Mouse (Mus musculus) neural tube, embryonic 14.5 days (tissue): ENCODE data around the gene Rcn2. TPM values are rescaled to one million over a fixed set of nuclear protein-coding genes. Genes with fewer than 3 reads are reported as not detected.

Source experiments
- ATAC-seq: fragments of 200-750 bp; cut with Nextera tagmentation; 2 replicates; pipeline ENCODE4 v1.8.0; 2017; ENCODE audit warnings: low read depth, mild to moderate bottlenecking, moderate TSS enrichment, moderate library complexity
- H3K27ac ChIP-seq: fragments of 300-500 bp; sonication (generic); 2 replicates; pipeline ENCODE4 v1.5.1; 2014; ENCODE audit warnings: low read depth, mild to moderate bottlenecking, control low read depth, low read length, moderate library complexity, mixed read lengths
- H3K27me3 ChIP-seq: fragments of 300-500 bp; sonication (generic); 2 replicates; pipeline ENCODE4 v1.6.1; 2014; ENCODE audit warnings: low read length; ENCODE audit not compliant: control insufficient read depth, insufficient read depth
- H3K36me3 ChIP-seq: fragments of 300-500 bp; sonication (generic); 2 replicates; pipeline ENCODE4 v1.6.1; 2014; ENCODE audit warnings: low read length, mixed read lengths; ENCODE audit not compliant: control insufficient read depth, insufficient read depth
- H3K4me1 ChIP-seq: fragments of 300-500 bp; sonication (generic); 2 replicates; pipeline ENCODE4 v1.6.1; 2014; ENCODE audit warnings: low read length; ENCODE audit not compliant: control insufficient read depth, insufficient read depth
- H3K4me2 ChIP-seq: fragments of 300-500 bp; sonication (generic); 2 replicates; pipeline ENCODE4 v1.6.1; 2014; ENCODE audit warnings: mild to moderate bottlenecking, low read depth, low read length, control low read depth
- H3K4me3 ChIP-seq: fragments of 300-500 bp; sonication (generic); 2 replicates; pipeline ENCODE4 v1.5.1; 2014; ENCODE audit warnings: low read depth, low read length, control low read depth, mixed read lengths
- H3K9ac ChIP-seq: fragments of 300-500 bp; sonication (generic); replicated peaks from 2 replicates; pipeline ENCODE4 v1.6.1; 2014; ENCODE audit warnings: low read depth, mild to moderate bottlenecking, control low read depth, low read length, mixed read lengths
- H3K9me3 ChIP-seq: fragments of 300-500 bp; sonication (generic); 2 replicates; pipeline ENCODE4 v1.6.1; 2016; ENCODE audit warnings: low read length; ENCODE audit not compliant: control insufficient read depth
- WGBS: fragments of 180-500 bp; shearing (Covaris S2); extraction: QIAGEN DNeasy Blood & Tissue Kit; methylation state at CpG from one replicate; pipeline ENCODE4 v1.1.7; 2014; 5-methylcytosine and 5-hydroxymethylcytosine counted together
- polyA plus RNA-seq: library from polyadenylated mRNA; unstranded; fragments of >200 nt; fragmentation: Nextera tagmentation; extraction: Ambion mirVana; gene quantifications from 2 replicates; pipeline ENCODE4 v1.2.1, GENCODE M21; 2014

The Rcn2 gene
- polyA plus RNA-seq, 1 experiment from 2014 or later: 265 TPM

DNA sequence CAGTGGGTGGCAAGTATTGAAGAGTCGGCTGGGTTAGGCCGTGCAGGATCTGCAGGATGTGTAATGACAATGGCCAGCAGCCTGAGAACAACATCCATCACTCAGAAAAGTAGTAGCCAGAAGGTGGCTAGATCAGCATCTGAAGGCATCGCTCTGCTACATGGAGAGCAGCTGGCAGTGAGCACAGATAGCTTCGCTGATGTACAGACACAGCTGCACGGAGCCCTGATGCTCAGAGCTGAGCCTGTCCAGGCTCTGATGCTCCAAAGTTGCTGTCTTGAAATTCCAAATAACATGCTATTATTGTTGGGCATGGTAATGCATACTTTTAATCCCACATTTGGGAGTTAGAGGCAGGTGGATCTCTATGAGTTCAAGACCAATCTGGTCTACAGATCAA is 44.9 kb downstream of the Rcn2 start:
- Histone ChIP-seq H3K36me3 (no peaks in the 10 kb centered on the region), H3K9me3 (no peaks in the 10 kb centered on the region), H3K4me1 (peaks cover 3% of the 10 kb centered on the region; the same call in 1 of the 2 replicates), H3K4me2 (no peak overlapping the region), H3K9ac (no peak overlapping the region), H3K27me3 (no peaks in the 10 kb centered on the region), H3K4me3 (no peak overlapping the region), H3K27ac (no peak overlapping the region)
- no peak for ATAC-seq
- 79% methylated on average over 5 of the region's 5 CpGs for WGBS

DNA sequence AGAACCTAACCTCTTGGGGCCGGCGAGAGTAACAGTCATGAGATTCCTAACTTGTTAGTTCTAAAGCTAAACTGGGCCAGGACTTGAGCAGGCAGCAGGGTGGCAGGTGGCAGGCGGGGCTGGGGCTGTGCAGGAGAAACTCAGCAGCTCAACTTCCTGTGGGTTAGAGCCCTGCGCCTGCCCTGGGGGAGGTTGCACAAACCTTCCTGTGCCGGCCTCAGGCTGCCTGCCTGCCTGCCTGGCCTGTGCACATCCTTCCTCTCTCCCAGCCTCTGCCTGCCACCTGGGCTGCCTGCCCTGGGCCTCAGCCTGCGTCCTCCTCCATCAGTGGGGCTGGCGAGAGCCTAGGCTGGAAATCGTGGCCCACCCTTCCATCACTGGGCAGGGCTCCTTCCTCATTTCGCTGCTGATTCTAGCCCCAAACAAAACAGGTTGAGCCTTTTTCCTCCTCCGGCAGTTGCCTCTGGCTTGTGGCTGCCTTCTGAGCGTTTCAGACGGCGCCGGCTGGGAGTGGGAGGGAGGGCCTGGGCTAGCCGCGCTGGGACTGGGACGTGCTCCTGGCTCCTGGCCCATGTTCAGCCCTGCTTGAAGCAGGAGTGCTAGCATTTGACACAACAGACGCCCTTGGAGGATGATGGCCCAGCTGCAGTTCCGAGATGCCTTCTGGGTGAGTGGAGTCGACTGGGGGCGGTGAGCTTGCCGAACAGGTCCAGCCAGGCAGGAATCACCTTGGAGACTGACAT is 48.3 kb downstream of the Rcn2 start, which contains the start of gene Pstpip1:
TSS of gene Pstpip1 (plus strand) at position 185 of the 743 bp plus-strand sequence.
- 31% methylated on average over 22 of the region's 22 CpGs for WGBS
- no peak within 1 kb of the TSS for H3K4me2 ChIP-seq
- 0 out of 2 replicates have a peak within 1 kb of the TSS, but pooled peaks have one; percentile 30 for H3K9ac ChIP-seq
- no peak within 1 kb of the TSS for H3K4me3 ChIP-seq
- no peaks in the 10 kb centered on the region for H3K36me3 ChIP-seq
- no peaks in the 10 kb centered on the region for H3K27me3 ChIP-seq
- peak within 1 kb of the TSS; percentile 22; the same call in 1 of the 2 replicates for H3K27ac ChIP-seq
- ATAC-seq: peak; percentile 75; the same call in 1 of the 2 replicates
- H3K9me3 ChIP-seq: no peaks in the 10 kb centered on the region
- H3K4me1 ChIP-seq: peaks cover 3% of the 10 kb centered on the region; the same call in 1 of the 2 replicates

DNA sequence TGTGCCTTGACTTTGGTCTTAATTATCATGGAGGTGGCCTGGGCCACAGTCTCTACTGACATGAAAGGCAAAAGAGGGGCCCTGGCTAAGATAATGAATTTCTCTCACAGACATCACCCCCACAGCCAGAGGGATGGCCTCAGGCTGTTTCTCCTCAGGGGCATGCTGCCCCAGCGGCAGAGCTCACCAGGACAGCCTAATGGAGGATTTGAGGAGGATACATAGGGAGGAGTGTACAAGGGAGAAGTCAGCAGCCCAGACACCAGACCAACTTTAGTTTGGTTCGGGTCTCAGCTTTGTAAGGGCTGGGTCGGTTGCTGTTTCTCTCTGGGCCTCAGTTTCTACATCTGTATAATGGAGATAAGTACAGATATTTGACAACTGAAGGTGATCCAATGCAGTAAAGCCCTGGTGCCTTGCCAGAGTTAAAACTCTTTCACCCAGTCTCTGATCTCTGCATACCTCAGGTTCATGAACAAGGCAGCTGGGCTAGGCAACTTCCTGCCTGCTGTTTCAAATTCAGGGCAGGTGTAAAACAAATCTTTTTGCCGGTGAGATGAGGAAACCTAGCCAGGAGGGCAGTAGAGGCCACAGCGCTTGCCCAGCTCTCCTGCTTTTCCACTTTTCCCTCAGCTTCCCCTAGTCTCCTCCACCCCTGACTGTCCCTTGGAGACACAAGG is 49.0 kb downstream of the Rcn2 start:
- H3K4me3 ChIP-seq: no peak overlapping the region
- H3K27ac ChIP-seq: no peak overlapping the region
- 82% methylated on average over 5 of the region's 5 CpGs for WGBS
- H3K27me3 ChIP-seq: no peaks in the 10 kb centered on the region
- no peak overlapping the region for H3K4me2 ChIP-seq
- peaks cover 3% of the 10 kb centered on the region; the same call in 1 of the 2 replicates for H3K4me1 ChIP-seq
- ATAC-seq: 0 out of 2 replicates have a peak, but pooled peaks have one; percentile 6
- no peaks in the 10 kb centered on the region for H3K36me3 ChIP-seq
- no peaks in the 10 kb centered on the region for H3K9me3 ChIP-seq
- H3K9ac ChIP-seq: no peak overlapping the region

DNA sequence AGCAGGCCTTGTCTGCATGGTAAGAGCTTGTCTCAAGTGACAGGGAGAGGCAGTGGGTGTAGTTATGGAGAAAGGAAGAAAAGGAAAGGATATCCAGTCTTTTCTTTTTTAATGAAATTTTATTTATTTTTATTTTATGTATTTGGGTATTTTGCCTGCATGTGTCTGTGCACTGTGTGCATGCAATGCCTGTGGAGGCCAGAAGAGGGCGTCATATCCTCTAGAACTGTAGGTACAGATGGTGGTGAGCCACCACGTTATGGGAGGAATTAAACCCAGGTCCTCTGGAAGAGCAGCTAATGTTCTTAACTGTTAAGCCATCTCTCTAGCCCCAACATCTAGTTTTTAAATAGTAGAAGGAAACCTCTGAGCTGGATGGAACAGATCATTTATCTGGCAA is 50.5 kb downstream of the Rcn2 start:
- 64% methylated on average over 2 of the region's 2 CpGs for WGBS
- no peak for ATAC-seq

DNA sequence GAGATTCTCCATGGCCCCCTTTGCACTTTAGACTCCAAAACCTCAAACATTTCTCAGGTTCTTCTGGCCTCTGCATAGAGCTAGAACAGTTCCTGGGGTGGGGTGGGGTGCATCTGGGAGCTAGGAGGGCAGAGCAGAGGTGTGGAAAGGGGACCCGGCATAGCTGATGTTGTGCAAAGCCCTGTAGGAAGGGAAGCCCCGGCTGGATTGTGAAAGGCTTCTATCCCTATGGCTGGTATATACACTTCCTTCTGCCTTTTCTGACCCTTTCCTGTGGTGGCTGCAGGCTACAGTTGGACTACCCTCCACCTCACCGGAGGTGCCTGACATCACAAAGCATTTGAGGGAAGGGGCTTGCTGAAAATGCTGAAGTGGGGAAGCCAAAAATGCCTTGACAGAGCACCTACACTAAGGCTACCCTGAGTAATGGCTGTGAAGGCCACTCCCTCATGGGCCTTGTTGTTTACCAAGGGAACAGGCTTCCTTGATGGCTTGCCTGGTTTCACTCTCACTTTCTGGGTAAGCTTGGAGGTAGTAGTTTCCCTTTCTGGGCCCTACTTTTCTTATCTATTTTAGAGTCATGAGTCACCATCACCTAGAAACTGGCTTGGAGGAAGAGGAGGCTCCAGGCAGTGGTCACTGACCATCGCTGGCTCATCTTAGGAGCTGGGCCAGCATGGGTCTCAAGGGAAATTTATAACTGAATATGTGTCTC is 56.1 kb downstream of the Rcn2 start:
- Histone ChIP-seq H3K9ac (no peak overlapping the region), H3K4me2 (no peak overlapping the region), H3K36me3 (no peaks in the 10 kb centered on the region), H3K27me3 (no peaks in the 10 kb centered on the region), H3K27ac (no peak overlapping the region), H3K4me3 (no peak overlapping the region), H3K4me1 (no peaks in the 10 kb centered on the region), H3K9me3 (no peaks in the 10 kb centered on the region)
- WGBS: 86% methylated on average over 4 of the region's 4 CpGs
- ATAC-seq: no peak

More for the DNA sequence above, 50.5 kb downstream of the Rcn2 start:
- no peak overlapping the region for H3K4me3 ChIP-seq
- H3K9ac ChIP-seq: no peak overlapping the region
- H3K27ac ChIP-seq: no peak overlapping the region
- H3K36me3 ChIP-seq: no peaks in the 10 kb centered on the region
- peaks cover 3% of the 10 kb centered on the region; the same call in 1 of the 2 replicates for H3K4me1 ChIP-seq
- no peaks in the 10 kb centered on the region for H3K27me3 ChIP-seq
- H3K4me2 ChIP-seq: no peak overlapping the region
- no peaks in the 10 kb centered on the region for H3K9me3 ChIP-seq

DNA sequence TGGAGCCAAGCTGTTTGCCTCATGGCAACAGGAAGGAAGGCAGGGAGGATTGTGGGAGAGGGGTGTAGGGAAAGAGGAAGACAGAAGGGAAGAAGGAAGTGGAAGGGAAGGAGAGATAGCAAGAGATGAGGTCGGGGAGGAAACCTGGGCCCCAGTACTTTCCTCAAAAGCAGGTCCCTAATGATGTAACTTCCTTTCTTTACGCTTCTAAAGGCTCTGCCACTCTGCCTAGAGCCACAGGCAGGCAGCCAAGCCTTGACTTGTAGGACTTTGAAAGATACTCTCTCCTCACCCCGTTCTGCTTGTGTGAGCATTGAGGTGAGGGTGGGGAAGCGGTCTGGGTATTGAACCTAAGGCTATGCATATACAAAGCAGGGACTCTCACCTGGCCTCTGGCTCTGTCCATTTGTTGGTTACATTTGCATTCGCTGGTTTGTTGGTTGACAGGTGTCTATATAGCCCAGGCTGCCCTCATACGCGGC is 58.4 kb downstream of the Rcn2 start:
- Histone ChIP-seq H3K36me3 (no peaks in the 10 kb centered on the region), H3K27ac (no peak overlapping the region), H3K4me2 (no peak overlapping the region), H3K4me3 (no peak overlapping the region), H3K9me3 (no peaks in the 10 kb centered on the region), H3K4me1 (no peaks in the 10 kb centered on the region), H3K27me3 (no peaks in the 10 kb centered on the region), H3K9ac (no peak overlapping the region)
- WGBS: 88% methylated on average over 7 of the region's 7 CpGs
- ATAC-seq: no peak

DNA sequence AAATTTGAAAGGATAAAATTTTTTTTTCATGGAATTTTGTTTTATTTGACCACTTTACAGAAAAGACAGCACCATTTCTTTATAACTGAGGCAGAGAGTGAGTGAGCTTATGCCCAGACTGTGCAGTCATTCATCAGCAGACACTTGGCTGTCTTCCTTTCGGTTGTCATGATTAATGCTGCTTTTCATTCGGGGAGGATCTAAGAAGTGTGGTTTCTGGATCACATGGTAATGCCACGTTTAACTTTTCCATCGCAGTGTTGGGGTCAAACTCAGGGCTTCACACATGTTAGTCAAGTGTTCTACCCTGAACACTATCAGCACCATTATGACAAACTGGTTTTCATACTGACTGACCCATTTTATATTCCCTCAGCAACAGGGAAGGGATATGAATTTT is 59.4 kb downstream of the Rcn2 start:
- H3K27me3 ChIP-seq: no peaks in the 10 kb centered on the region
- H3K4me3 ChIP-seq: no peak overlapping the region
- no peak overlapping the region for H3K9ac ChIP-seq
- ATAC-seq: no peak
- no peak overlapping the region for H3K27ac ChIP-seq
- no peak overlapping the region for H3K4me2 ChIP-seq
- no peaks in the 10 kb centered on the region for H3K36me3 ChIP-seq
- 28% methylated on average over 4 of the region's 4 CpGs for WGBS
- no peaks in the 10 kb centered on the region for H3K4me1 ChIP-seq
- no peaks in the 10 kb centered on the region for H3K9me3 ChIP-seq

DNA sequence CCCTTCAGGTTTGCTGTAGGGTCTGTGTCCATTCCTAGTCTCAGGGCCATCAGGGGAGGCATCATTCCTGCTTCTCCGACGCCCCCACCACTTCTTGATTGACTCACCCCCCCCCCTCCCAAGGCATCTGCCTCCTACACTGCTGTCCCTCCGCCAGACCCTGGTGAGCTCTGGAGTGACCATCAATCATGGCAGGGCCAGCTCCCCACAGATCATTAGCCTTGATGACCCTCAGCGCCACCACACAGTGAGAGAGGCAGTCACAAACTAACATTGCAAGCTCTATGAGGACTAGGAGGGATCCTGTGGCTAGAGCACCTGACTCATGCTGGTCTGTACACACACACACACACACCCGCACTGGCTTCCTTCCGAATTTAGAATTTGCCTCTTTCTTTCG is 63.3 kb downstream of the Rcn2 start:
- H3K36me3 ChIP-seq: no peaks in the 10 kb centered on the region
- H3K9ac ChIP-seq: no peak overlapping the region
- H3K4me1 ChIP-seq: no peaks in the 10 kb centered on the region
- 47% methylated on average over 6 of the region's 7 CpGs for WGBS
- no peak overlapping the region for H3K27ac ChIP-seq
- H3K27me3 ChIP-seq: no peaks in the 10 kb centered on the region
- ATAC-seq: no peak
- H3K4me2 ChIP-seq: no peak overlapping the region
- no peak overlapping the region for H3K4me3 ChIP-seq
- no peaks in the 10 kb centered on the region for H3K9me3 ChIP-seq
